Mouse (Mus musculus): ENCODE data around the gene Ciao2b. TPM values are rescaled to one million over a fixed set of nuclear protein-coding genes. Genes with fewer than 3 reads are reported as not detected.

Ciao2b gene
- total and polyA plus RNA-seq, 3 experiments, result 78.7 to 110 TPM; not detected in 1

DNA sequence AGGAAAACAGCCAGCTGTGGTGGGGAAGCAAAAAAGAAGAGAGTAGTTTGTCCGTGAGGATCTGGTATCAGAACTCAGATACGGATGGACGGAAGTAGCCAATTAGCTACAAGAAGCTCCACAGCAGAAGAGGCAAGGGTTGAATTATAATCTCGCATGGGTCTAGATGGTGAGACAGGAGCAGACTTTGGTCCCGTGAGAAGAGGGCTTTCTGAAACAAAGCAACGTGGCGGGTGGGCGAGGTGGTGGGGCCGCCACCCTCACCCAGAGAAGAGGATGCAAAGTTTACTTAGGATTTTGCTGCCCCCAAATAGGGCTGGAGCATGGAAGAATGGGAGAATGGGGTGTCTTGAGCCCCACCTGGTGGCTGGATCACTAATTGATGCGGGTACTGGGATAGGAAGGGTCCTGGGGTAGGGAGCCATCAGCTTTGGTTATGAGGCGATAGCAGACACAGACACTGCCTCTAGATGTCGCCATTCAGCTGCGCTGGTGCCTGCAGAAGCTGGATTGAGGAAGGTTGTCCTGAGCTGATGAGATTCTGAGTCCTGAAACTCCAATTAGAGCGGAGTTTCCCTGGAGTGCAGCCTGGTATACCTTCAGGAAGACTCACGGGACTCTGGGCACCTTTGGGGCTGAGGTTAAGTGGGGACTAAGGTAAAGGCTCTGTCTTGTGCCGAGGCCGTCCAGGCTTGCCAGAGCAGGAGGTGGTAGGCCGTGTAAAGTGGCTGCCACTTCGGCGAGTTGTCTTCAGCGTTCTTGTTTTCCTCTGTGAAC, 39.1 kb downstream of the Ciao2b start:
- H3K79me2 ChIP-seq (ENCODE audit: control insufficient read depth, insufficient read depth, low read length, poor library complexity), result no peaks in the 10 kb centered on the region; the same call in 1 of the 2 replicates
- no peaks in the 10 kb centered on the region for H3K36me3 ChIP-seq (ENCODE audit: control insufficient read depth in 1 of 2, insufficient read depth in 2 of 2, low read length in 2 of 2)
- TF ChIP-seq HCFC1 (IDR thresholded peaks at IDR 0.05; ENCODE audit: low read depth, low read length) (no peak), USF2 (IDR thresholded peaks at IDR 0.05; ENCODE audit: borderline replicate concordance in 1 of 2, insufficient read depth in 1 of 2, low read depth in 1 of 2, low read length in 2 of 2) (no peak), CHD1 (IDR thresholded peaks at IDR 0.05; ENCODE audit: low read depth, low read length) (no peak), UBTF (IDR thresholded peaks at IDR 0.05; ENCODE audit: borderline replicate concordance, insufficient read depth, low read depth, low read length) (no peak), MAX (IDR thresholded peaks at IDR 0.05; ENCODE audit: low read length) (no peak), TBP (IDR thresholded peaks at IDR 0.05; ENCODE audit: low read depth, low read length) (0 out of 2 replicates have a peak, but pooled peaks have one; percentile 24), NRF1 (IDR thresholded peaks at IDR 0.05; ENCODE audit: insufficient read depth, low read depth, low read length, poor library complexity, severe bottlenecking) (no peak), TCF12 (IDR thresholded peaks at IDR 0.05; ENCODE audit: low read depth, low read length) (no peak), SMC3 (IDR thresholded peaks at IDR 0.05; ENCODE audit: low read depth, low read length) (peak; percentile 82), MYB (IDR thresholded peaks at IDR 0.05; ENCODE audit: low read depth, low read length) (no peak), RCOR1 (IDR thresholded peaks at IDR 0.05; ENCODE audit: low read depth, low read length) (no peak), KAT2A (conservative IDR thresholded peaks at IDR 0.05; ENCODE audit: low read depth, low read length) (no peak), GABPA (IDR thresholded peaks at IDR 0.05; ENCODE audit: low read depth, low read length) (no peak), ZC3H11A (IDR thresholded peaks at IDR 0.05; ENCODE audit: low read depth, low read length) (peak; percentile 75), JUND (IDR thresholded peaks at IDR 0.05; ENCODE audit: low read depth, low read length) (no peak), GATA1 (IDR thresholded peaks at IDR 0.05; ENCODE audit: low read depth, low read length) (no peak), NELFE (IDR thresholded peaks at IDR 0.05; ENCODE audit: low read depth, low read length) (no peak), MXI1 (IDR thresholded peaks at IDR 0.05; ENCODE audit: low read depth, low read length) (no peak), MAZ (IDR thresholded peaks at IDR 0.05; ENCODE audit: low read depth, low read length) (no peak), SIN3A (IDR thresholded peaks at IDR 0.05; ENCODE audit: low read length) (peak; percentile 23; the same call in 1 of the 2 replicates), USF1 (IDR thresholded peaks at IDR 0.05; ENCODE audit: low read depth, low read length) (no peak), TAL1 (IDR thresholded peaks at IDR 0.05; ENCODE audit: low read length) (no peak), E2F4 (IDR thresholded peaks at IDR 0.05; ENCODE audit: borderline replicate concordance, low read depth, low read length) (no peak), ELF1 (IDR thresholded peaks at IDR 0.05; ENCODE audit: low read depth, low read length) (no peak), ZKSCAN1 (IDR thresholded peaks at IDR 0.05; ENCODE audit: low read depth, low read length) (no peak), RAD21 (IDR thresholded peaks at IDR 0.05; ENCODE audit: low read depth, low read length) (peak; percentile 93), CTCF (IDR thresholded peaks at IDR 0.05 in 2 of 3, conservative IDR thresholded peaks at IDR 0.05 in 1 of 3; ENCODE audit: control insufficient read depth in 1 of 3, insufficient read depth in 1 of 3, low read depth in 2 of 3, low read length in 3 of 3, poor library complexity in 1 of 3, severe bottlenecking in 1 of 3) (peak; percentile 90 to 98 (median 96))
- H3K27ac ChIP-seq (ENCODE audit: control insufficient read depth, low read depth, low read length), result no peak overlapping the region
- H3K4me1 ChIP-seq (ENCODE audit: control insufficient read depth in 1 of 2, insufficient read depth in 2 of 2, low read length in 2 of 2), result no peaks in the 10 kb centered on the region
- no peak overlapping the region for H3K9ac ChIP-seq (ENCODE audit: control insufficient read depth, low read depth, low read length, poor library complexity, severe bottlenecking)
- DNase-seq (ENCODE audit: low read depth, low spot score), result peak; percentile 90
- H3K4me3 ChIP-seq (ENCODE audit: control insufficient read depth in 1 of 2, insufficient read depth in 1 of 2, low read depth in 2 of 2, low read length in 2 of 2), result no peak overlapping the region
- H3K9me3 ChIP-seq (replicated peaks; ENCODE audit: insufficient read depth, low read length), result no peaks in the 10 kb centered on the region
- no peaks in the 10 kb centered on the region for H3K27me3 ChIP-seq (ENCODE audit: control insufficient read depth in 1 of 2, insufficient read depth in 2 of 2, low read length in 2 of 2)

Measured in MEL (cell line).